Mouse (Mus musculus) embryonic facial prominence, embryonic 10.5 days (tissue): Measurements from ENCODE around the gene Cd300lf. TPM values are rescaled to one million over a fixed set of nuclear protein-coding genes. Genes with fewer than 3 reads are reported as not detected.
A peak's percentile ranks its signal among the peaks of the same experiment; 100 is the strongest.

Experiments
- DNase-seq: peaks from one replicate; pipeline ENCODE4 v3.0.0-alpha.2; 2017; ENCODE audit warnings: low spot score
- H3K27ac ChIP-seq: fragments of 300-500 bp; sonication (generic); replicated peaks from 2 replicates; pipeline ENCODE4 v1.5.1; 2016; ENCODE audit warnings: mild to moderate bottlenecking
- H3K27me3 ChIP-seq: fragments of 300-500 bp; sonication (generic); replicated peaks from 2 replicates; pipeline ENCODE4 v1.6.1; 2016; ENCODE audit warnings: low read depth, mild to moderate bottlenecking; ENCODE audit not compliant: poor library complexity, severe bottlenecking
- H3K36me3 ChIP-seq: fragments of 300-500 bp; sonication (generic); replicated peaks from 2 replicates; pipeline ENCODE4 v1.6.1; 2016; ENCODE audit warnings: mild to moderate bottlenecking, moderate library complexity
- H3K4me1 ChIP-seq: fragments of 300-500 bp; sonication (generic); 2 replicates; pipeline ENCODE4 v1.6.1; 2016
- H3K4me3 ChIP-seq: fragments of 300-500 bp; sonication (generic); 2 replicates; pipeline ENCODE4 v1.5.1; 2016; ENCODE audit warnings: mild to moderate bottlenecking, moderate library complexity
- H3K9me3 ChIP-seq: fragments of 300-500 bp; sonication (generic); 2 replicates; pipeline ENCODE4 v1.6.1; 2016; ENCODE audit warnings: mild to moderate bottlenecking
- WGBS: fragments of 180-500 bp; shearing (Covaris S2); methylation state at CpG from one replicate; pipeline ENCODE4 v1.1.7; 2016; 5-methylcytosine and 5-hydroxymethylcytosine counted together
- polyA plus RNA-seq: library from polyadenylated mRNA; unstranded; fragments of >200 nt; fragmentation: Nextera tagmentation; extraction: Ambion mirVana; gene quantifications from 2 replicates; pipeline ENCODE4 v1.2.1, GENCODE M21; 2016

The Cd300lf gene
- polyA plus RNA-seq, 1 experiment from 2014 or later, result not detected

DNA sequence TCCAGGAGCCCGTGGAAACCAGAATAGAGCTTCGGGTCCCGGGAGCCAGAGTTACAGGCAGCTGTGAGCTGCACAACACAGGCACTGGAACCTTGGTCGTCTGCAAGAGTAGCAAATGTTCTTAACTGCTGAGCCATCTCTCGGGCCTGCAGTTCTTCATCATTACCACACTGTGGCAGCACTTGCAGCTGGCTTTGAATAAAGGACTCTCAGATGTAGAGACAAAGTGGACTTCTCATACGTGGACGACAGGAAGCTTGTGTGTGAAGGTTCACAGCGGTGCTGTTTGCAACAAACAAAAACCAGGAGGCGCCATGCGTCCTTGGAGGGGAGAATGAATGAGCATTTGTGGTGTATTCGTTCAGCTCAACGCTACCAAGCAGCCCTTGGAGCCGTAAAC is 52.9 kb downstream of the Cd300lf start:
- H3K4me3 ChIP-seq, result no peak overlapping the region
- peak; percentile 54 for DNase-seq
- H3K4me1 ChIP-seq, result peaks cover 16% of the 10 kb centered on the region
- no peaks in the 10 kb centered on the region for H3K9me3 ChIP-seq
- H3K27ac ChIP-seq, result no peak overlapping the region
- peaks cover 35% of the 10 kb centered on the region for H3K27me3 ChIP-seq
- H3K36me3 ChIP-seq, result no peaks in the 10 kb centered on the region
- WGBS, result 35% methylated on average over 13 of the region's 13 CpGs

- no peaks in the 10 kb centered on the region for H3K36me3 ChIP-seq
- peaks cover 5% of the 10 kb centered on the region for H3K4me1 ChIP-seq
- no peak for DNase-seq
- WGBS, result 85% methylated on average over 5 of the region's 5 CpGs
- H3K4me3 ChIP-seq, result no peak overlapping the region
- H3K27me3 ChIP-seq, result peaks cover 13% of the 10 kb centered on the region
- H3K27ac ChIP-seq, result no peak overlapping the region
- no peaks in the 10 kb centered on the region for H3K9me3 ChIP-seq
Measured at GRCm38 (mm10) chr11:115078680-115079079, 55.1 kb downstream of the Cd300lf start.

DNA sequence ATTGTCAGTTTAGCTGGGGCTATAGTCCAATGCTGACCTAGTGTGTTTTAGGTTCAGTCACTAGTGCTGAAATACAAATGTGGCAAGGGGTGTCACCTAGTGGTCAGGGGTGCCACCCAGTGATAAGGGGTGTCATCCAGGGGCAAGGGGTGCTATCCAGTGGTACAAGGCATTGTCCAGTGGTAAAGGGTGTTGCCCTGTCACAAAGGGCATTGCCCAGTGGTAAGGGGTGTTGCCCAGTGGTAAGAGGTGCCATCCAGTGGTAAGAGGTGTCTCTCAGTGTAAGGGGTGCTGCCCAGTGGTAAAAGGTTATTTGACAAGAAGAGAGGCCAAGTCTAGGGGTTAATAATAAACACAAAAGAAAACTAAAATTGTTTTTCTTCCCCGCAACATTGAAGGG is 56.4 kb downstream of the Cd300lf start:
- H3K4me3 ChIP-seq, result no peak overlapping the region
- no peaks in the 10 kb centered on the region for H3K9me3 ChIP-seq
- 0 out of 2 replicates have a peak, but pooled peaks cover 4% of the 10 kb centered on the region for H3K4me1 ChIP-seq
- WGBS, result 100% methylated on average over 1 of the region's 1 CpGs
- peaks cover 14% of the 10 kb centered on the region; the same call in 1 of the 2 replicates for H3K27me3 ChIP-seq
- DNase-seq, result no peak
- H3K36me3 ChIP-seq, result no peaks in the 10 kb centered on the region
- H3K27ac ChIP-seq, result no peak overlapping the region

DNA sequence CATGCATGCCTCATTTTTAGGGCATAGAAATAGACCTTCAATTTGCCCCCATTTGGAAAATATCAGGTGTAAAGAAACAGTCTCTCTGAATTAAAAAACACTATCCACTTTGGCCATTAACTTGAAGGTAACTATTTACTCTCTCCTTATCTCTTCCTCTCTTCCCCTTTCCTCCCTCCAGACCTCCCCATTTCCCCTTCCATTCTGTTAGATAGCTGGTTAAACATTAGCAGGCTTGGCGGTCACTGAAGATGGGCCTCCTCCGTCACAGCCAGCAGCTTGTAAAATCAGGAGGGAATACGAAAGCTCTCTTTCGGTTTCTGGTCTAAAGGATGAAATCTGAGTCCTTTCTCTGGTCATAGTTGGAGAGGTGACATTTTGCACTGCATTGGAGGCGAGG is 57.9 kb downstream of the Cd300lf start:
- H3K27me3 ChIP-seq, result peaks cover 15% of the 10 kb centered on the region
- H3K36me3 ChIP-seq, result no peaks in the 10 kb centered on the region
- no peak overlapping the region for H3K27ac ChIP-seq
- H3K4me3 ChIP-seq, result no peak overlapping the region
- no peaks in the 10 kb centered on the region for H3K9me3 ChIP-seq
- peaks cover 20% of the 10 kb centered on the region for H3K4me1 ChIP-seq
- WGBS, result 79% methylated on average over 5 of the region's 5 CpGs
- DNase-seq, result no peak

GRCm38 (mm10) chr11:115075407-115075806 is 58.4 kb downstream of the Cd300lf start:
- H3K27me3 ChIP-seq, result peaks cover 20% of the 10 kb centered on the region
- H3K4me3 ChIP-seq, result no peak overlapping the region
- H3K36me3 ChIP-seq, result no peaks in the 10 kb centered on the region
- no peak overlapping the region for H3K27ac ChIP-seq
- WGBS, result 81% methylated on average over 7 of the region's 7 CpGs
- H3K9me3 ChIP-seq, result no peaks in the 10 kb centered on the region
- peaks cover 21% of the 10 kb centered on the region for H3K4me1 ChIP-seq
- no peak for DNase-seq

DNA sequence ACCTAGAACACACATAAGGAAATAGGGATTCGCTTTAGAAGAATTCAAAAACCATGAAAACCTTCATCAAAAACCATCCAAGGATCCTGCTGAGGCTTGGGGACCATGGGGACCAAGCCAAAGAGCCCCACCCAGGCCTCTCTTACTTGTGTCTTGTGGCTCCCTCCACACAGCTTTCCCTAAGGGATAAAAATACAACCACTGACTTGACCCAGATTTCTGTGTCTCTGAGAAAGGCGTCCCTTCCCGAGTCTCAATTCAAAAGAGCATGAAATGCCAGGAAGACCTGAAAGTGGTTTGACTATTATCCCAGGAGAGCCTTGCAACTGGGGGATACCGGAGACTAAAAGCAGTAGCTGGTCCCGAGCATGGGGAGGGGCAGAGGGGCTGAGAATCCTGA is 60.8 kb downstream of the Cd300lf start:
- H3K27ac ChIP-seq, result no peak overlapping the region; the same call in 1 of the 2 replicates
- H3K4me1 ChIP-seq, result peaks cover 21% of the 10 kb centered on the region
- no peak overlapping the region for H3K4me3 ChIP-seq
- no peaks in the 10 kb centered on the region for H3K36me3 ChIP-seq
- H3K27me3 ChIP-seq, result peaks cover 34% of the 10 kb centered on the region
- H3K9me3 ChIP-seq, result no peaks in the 10 kb centered on the region
- DNase-seq, result no peak
- 72% methylated on average over 5 of the region's 5 CpGs for WGBS

- Histone ChIP-seq H3K27me3 (peaks cover 35% of the 10 kb centered on the region), H3K36me3 (no peaks in the 10 kb centered on the region), H3K9me3 (no peaks in the 10 kb centered on the region), H3K4me3 (peak overlapping the region; percentile 33), H3K27ac (peak overlapping the region; percentile 66), H3K4me1 (peaks cover 21% of the 10 kb centered on the region)
- peak; percentile 32 for DNase-seq
- WGBS, result 22% methylated on average over 14 of the region's 14 CpGs
Measured at GRCm38 (mm10) chr11:115071631-115072294, 62.0 kb downstream of the Cd300lf start.

GRCm38 (mm10) chr11:115071015-115071551 is 62.7 kb downstream of the Cd300lf start:
- H3K27ac ChIP-seq, result peak overlapping the region; percentile 66
- peak overlapping the region; percentile 33 for H3K4me3 ChIP-seq
- H3K27me3 ChIP-seq, result peaks cover 35% of the 10 kb centered on the region
- no peaks in the 10 kb centered on the region for H3K36me3 ChIP-seq
- WGBS, result 10% methylated on average over 9 of the region's 9 CpGs
- DNase-seq, result peak; percentile 28
- H3K4me1 ChIP-seq, result peaks cover 21% of the 10 kb centered on the region
- no peaks in the 10 kb centered on the region for H3K9me3 ChIP-seq

GRCm38 (mm10) chr11:115066768-115067167 is 67.0 kb downstream of the Cd300lf start:
- Histone ChIP-seq H3K4me3 (no peak overlapping the region), H3K9me3 (no peaks in the 10 kb centered on the region), H3K36me3 (no peaks in the 10 kb centered on the region), H3K27me3 (peaks cover 25% of the 10 kb centered on the region), H3K4me1 (peaks cover 11% of the 10 kb centered on the region), H3K27ac (no peak overlapping the region)
- WGBS, result 71% methylated on average over 6 of the region's 6 CpGs
- no peak for DNase-seq

Other genes starting within 250 kb of the Cd300lf start
- 1.1 and 1.8 TPM in 2 replicates for gene Cd300a, start 244.0 kb downstream of the Cd300lf start, polyA plus RNA-seq
- gene Cd300lb, start 199.6 kb downstream of the Cd300lf start, polyA plus RNA-seq, result 0.10 TPM in 1 of 2 replicates, not detected in the other
- not detected in 2 replicates for gene Cd300c, start 164.8 kb downstream of the Cd300lf start, polyA plus RNA-seq
- gene Cd300ld, start 144.1 kb downstream of the Cd300lf start, polyA plus RNA-seq, result 0.05 and 0.13 TPM in 2 replicates
- 0.38 and 0.87 TPM in 2 replicates for gene Cd300c2, start 132.1 kb downstream of the Cd300lf start, polyA plus RNA-seq
- gene Cd300ld2, start 117.8 kb downstream of the Cd300lf start, polyA plus RNA-seq, result not detected in 2 replicates
- gene Cd300ld4, start 107.0 kb downstream of the Cd300lf start, polyA plus RNA-seq, result not detected in 2 replicates
- not detected in 2 replicates for gene Cd300ld5, start 96.2 kb downstream of the Cd300lf start, polyA plus RNA-seq
- not detected in 2 replicates for gene Cd300ld3, start 85.6 kb downstream of the Cd300lf start, polyA plus RNA-seq
- not detected in 2 replicates for gene Cd300e, start 71.8 kb downstream of the Cd300lf start, polyA plus RNA-seq
- gene Rab37, start 42.6 kb downstream of the Cd300lf start, polyA plus RNA-seq, result 1.2 and 2.2 TPM in 2 replicates
- gene Slc9a3r1, start 29.3 kb upstream of the Cd300lf start, polyA plus RNA-seq, result 39.2 and 42.5 TPM in 2 replicates
- gene Tmem104, start 53.5 kb upstream of the Cd300lf start, polyA plus RNA-seq, result 10.1 and 10.3 TPM in 2 replicates
- 18.2 and 18.4 TPM in 2 replicates for gene Nat9, start 53.9 kb upstream of the Cd300lf start, polyA plus RNA-seq
- 0.06 and 0.07 TPM in 2 replicates for gene Grin2c, start 133.3 kb upstream of the Cd300lf start, polyA plus RNA-seq
- gene Fdxr, start 143.1 kb upstream of the Cd300lf start, polyA plus RNA-seq, result 17.6 and 18.1 TPM in 2 replicates
- gene Fads6, start 163.7 kb upstream of the Cd300lf start, polyA plus RNA-seq, result 0.27 and 0.62 TPM in 2 replicates
- gene Otop2, start 173.2 kb upstream of the Cd300lf start, polyA plus RNA-seq, result not detected in 2 replicates
- 0.04 TPM in 2 replicates for gene Ush1g, start 188.0 kb upstream of the Cd300lf start, polyA plus RNA-seq
- gene Otop3, start 200.7 kb upstream of the Cd300lf start, polyA plus RNA-seq, result not detected in 2 replicates
- gene Hid1, start 233.8 kb upstream of the Cd300lf start, polyA plus RNA-seq, result 8.6 and 9.6 TPM in 2 replicates
- 15.6 and 16.4 TPM in 2 replicates for gene Cdr2l, start 247.9 kb upstream of the Cd300lf start, polyA plus RNA-seq